ENCODE assay signal across 8 mouse cellular contexts in the genomic region with DNA sequence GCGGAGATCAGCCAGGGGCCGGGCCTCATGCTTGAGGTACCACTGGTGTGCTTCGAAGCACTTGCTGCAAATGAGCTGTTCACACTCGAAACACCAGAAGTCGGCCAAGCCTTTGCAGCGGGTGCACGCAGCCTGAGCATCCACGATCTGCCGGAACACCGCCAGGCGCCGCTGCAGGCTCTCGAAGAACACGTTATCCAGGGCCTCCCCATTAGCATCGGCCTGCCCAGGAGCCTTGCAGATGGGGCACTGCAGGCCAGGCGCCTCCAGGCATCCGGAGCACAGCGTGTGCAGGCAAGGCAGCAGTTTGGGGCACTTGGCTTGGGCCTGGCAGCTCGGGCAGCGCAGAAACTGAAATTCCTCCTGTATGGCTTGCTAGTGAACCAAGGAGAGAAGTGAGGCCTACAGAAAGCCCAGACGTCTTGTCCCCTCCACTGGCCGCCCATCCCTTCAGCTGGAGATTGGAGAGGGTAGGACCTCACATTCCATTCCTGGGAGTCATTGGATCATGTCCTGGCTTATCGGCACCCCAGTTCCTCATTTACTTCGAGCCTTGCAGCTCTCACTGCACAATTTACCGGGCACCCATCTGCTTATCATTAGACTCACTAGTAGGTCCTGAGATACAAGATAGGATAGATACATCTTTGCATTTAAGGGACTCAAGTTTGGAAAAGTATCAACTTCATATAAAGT. TPM values are rescaled to one million over a fixed set of nuclear protein-coding genes. Genes with fewer than 3 reads are reported as not detected.
DNase-seq lines count a peak whose midpoint lies in the region; ATAC-seq and TF ChIP-seq lines count a peak whose summit lies in the region.

No protein-coding gene starts in this region.

- peak overlapping the region; percentile 48 for H3K27ac ChIP-seq in embryonic facial prominence, embryonic 15.5 days (replicated peaks)
- H3K27ac ChIP-seq in kidney, embryonic 14.5 days (ENCODE audit: low read depth, low read length), result peak overlapping the region; percentile 84
- 0 out of 2 replicates have a peak overlapping the region, but pooled peaks have one; percentile 4 for H3K27ac ChIP-seq in limb, embryonic 14.5 days (replicated peaks; ENCODE audit: low read depth, low read length)
- no peak overlapping the region for H3K27ac ChIP-seq in midbrain, embryonic 16.5 days (ENCODE audit: low read length)

- no peaks in the 10 kb centered on the region for H3K9me3 ChIP-seq in embryonic facial prominence, embryonic 15.5 days (replicated peaks)
- H3K9me3 ChIP-seq in kidney, embryonic 14.5 days (ENCODE audit: control insufficient read depth, low read length), result no peaks in the 10 kb centered on the region
- no peaks in the 10 kb centered on the region for H3K9me3 ChIP-seq in limb, embryonic 14.5 days (ENCODE audit: control insufficient read depth, low read length)
- no peaks in the 10 kb centered on the region for H3K9me3 ChIP-seq in midbrain, embryonic 16.5 days (replicated peaks; ENCODE audit: control insufficient read depth, low read length, poor library complexity, severe bottlenecking)

- ATAC-seq in embryonic facial prominence, embryonic 15.5 days (ENCODE audit: insufficient number of reproducible peaks, low FRiP score, low TSS enrichment, low read depth), result no peak; the same call in 1 of the 2 replicates
- peak; percentile 73; the same call in 1 of the 2 replicates for ATAC-seq in kidney, embryonic 14.5 days (ENCODE audit: low FRiP score, low TSS enrichment)
- ATAC-seq in limb, embryonic 14.5 days (ENCODE audit: low FRiP score, low read depth), result peak; percentile 72
- ATAC-seq in midbrain, embryonic 16.5 days, result peak; percentile 62

- no peak for TF ChIP-seq POLR2A in limb, embryonic 14.5 days (IDR thresholded peaks at IDR 0.05; ENCODE audit: borderline replicate concordance, extremely low read depth, insufficient read depth, insufficient read length)

- H3K9ac ChIP-seq in embryonic facial prominence, embryonic 15.5 days, result peak overlapping the region; percentile 35; the same call in 1 of the 2 replicates
- peak overlapping the region; percentile 60 for H3K9ac ChIP-seq in kidney, embryonic 14.5 days (ENCODE audit: low read depth, low read length)
- H3K9ac ChIP-seq in limb, embryonic 14.5 days (ENCODE audit: low read depth, low read length, severe bottlenecking), result peak overlapping the region; percentile 54
- peak overlapping the region; percentile 65 for H3K9ac ChIP-seq in midbrain, embryonic 16.5 days (ENCODE audit: low read depth, low read length)

- peak overlapping the region; percentile 31 for H3K4me3 ChIP-seq in embryonic facial prominence, embryonic 15.5 days (replicated peaks)
- peak overlapping the region; percentile 24 for H3K4me3 ChIP-seq in kidney, embryonic 14.5 days (ENCODE audit: low read length)
- H3K4me3 ChIP-seq in limb, embryonic 14.5 days (replicated peaks; ENCODE audit: low read length), result peak overlapping the region; percentile 26
- no peak overlapping the region for H3K4me3 ChIP-seq in midbrain, embryonic 16.5 days (ENCODE audit: low read depth, low read length)

- peak overlapping the region; percentile 57 for H3K4me2 ChIP-seq in embryonic facial prominence, embryonic 15.5 days (replicated peaks)
- H3K4me2 ChIP-seq in kidney, embryonic 14.5 days (replicated peaks; ENCODE audit: low read depth, low read length), result peak overlapping the region; percentile 49
- H3K4me2 ChIP-seq in limb, embryonic 14.5 days (replicated peaks; ENCODE audit: low read depth, low read length, severe bottlenecking), result peak overlapping the region; percentile 49
- H3K4me2 ChIP-seq in midbrain, embryonic 16.5 days (ENCODE audit: low read length), result peak overlapping the region; percentile 36

- H3K27me3 ChIP-seq in embryonic facial prominence, embryonic 15.5 days, result no peaks in the 10 kb centered on the region
- no peaks in the 10 kb centered on the region for H3K27me3 ChIP-seq in kidney, embryonic 14.5 days (ENCODE audit: control insufficient read depth, insufficient read depth, low read length)
- H3K27me3 ChIP-seq in limb, embryonic 14.5 days (ENCODE audit: control insufficient read depth, insufficient read depth, low read length), result no peaks in the 10 kb centered on the region
- H3K27me3 ChIP-seq in midbrain, embryonic 16.5 days (ENCODE audit: control insufficient read depth, insufficient read depth, low read depth, low read length), result no peaks in the 10 kb centered on the region

- WGBS in embryonic facial prominence, embryonic 15.5 days, result 16% methylated on average over 25 of the region's 25 CpGs
- WGBS in kidney, embryonic 14.5 days, result 7% methylated on average over 25 of the region's 25 CpGs
- WGBS in limb, embryonic 14.5 days, result 7% methylated on average over 25 of the region's 25 CpGs
- WGBS in midbrain, embryonic 16.5 days, result 16% methylated on average over 25 of the region's 25 CpGs

- peaks cover 44% of the 10 kb centered on the region for H3K4me1 ChIP-seq in embryonic facial prominence, embryonic 15.5 days
- H3K4me1 ChIP-seq in kidney, embryonic 14.5 days (ENCODE audit: control insufficient read depth, insufficient read depth, low read length), result peaks cover 29% of the 10 kb centered on the region
- H3K4me1 ChIP-seq in limb, embryonic 14.5 days (ENCODE audit: control insufficient read depth, insufficient read depth, low read length), result peaks cover 30% of the 10 kb centered on the region
- peaks cover 12% of the 10 kb centered on the region; the same call in 1 of the 2 replicates for H3K4me1 ChIP-seq in midbrain, embryonic 16.5 days (ENCODE audit: control insufficient read depth, insufficient read depth, low read length)

- H3K36me3 ChIP-seq in embryonic facial prominence, embryonic 15.5 days, result 0 out of 2 replicates have a peak, but pooled peaks cover 6% of the 10 kb centered on the region
- peaks cover 11% of the 10 kb centered on the region; the same call in 1 of the 2 replicates for H3K36me3 ChIP-seq in kidney, embryonic 14.5 days (ENCODE audit: control insufficient read depth, insufficient read depth, low read length)
- H3K36me3 ChIP-seq in limb, embryonic 14.5 days (ENCODE audit: control insufficient read depth, insufficient read depth, low read length), result peaks cover 4% of the 10 kb centered on the region
- no peaks in the 10 kb centered on the region for H3K36me3 ChIP-seq in midbrain, embryonic 16.5 days (ENCODE audit: control insufficient read depth, insufficient read depth, low read length)

- DNase-seq in 3T3-L1 (ENCODE audit: low read depth, low spot score), result peak; percentile 93
- peak; percentile 39 to 62 for DNase-seq in adrenal gland, postnatal 4 days (ENCODE audit: low spot score in 2 of 2)
- peak; percentile 76 to 80 for DNase-seq in heart, adult 9 months (ENCODE audit: low spot score in 2 of 2)
- DNase-seq in limb, embryonic 14.5 days (ENCODE audit: low spot score), result peak; percentile 80
- DNase-seq in spleen, postnatal 14 days (ENCODE audit: low spot score in 2 of 2), result peak; percentile 80 to 85

RNA-seq across cellular contexts. Expression of a gene that starts 2.4 kb away (rescaled TPM):
- total RNA-seq in adrenal gland, postnatal 4 days (2021), result 10 to 100 TPM; 31.6 to 32.1 TPM
- polyA plus RNA-seq in embryonic facial prominence, embryonic 15.5 days (2015; fragmentation: Nextera tagmentation; extraction: Ambion mirVana), result 14.5 and 17.0 TPM in 2 replicates
- 13.5 and 25.0 TPM in 2 replicates for polyA plus RNA-seq in kidney, embryonic 14.5 days (2014; fragmentation: Nextera tagmentation; extraction: Ambion mirVana)
- 22.4 and 24.8 TPM in 2 replicates for polyA plus RNA-seq in limb, embryonic 14.5 days (2012; rRNA removed)
- 15.4 and 18.4 TPM in 2 replicates for polyA plus RNA-seq in limb, embryonic 14.5 days (2014; fragmentation: Nextera tagmentation; extraction: Ambion mirVana)
- polyA plus RNA-seq in midbrain, embryonic 16.5 days (2015; fragmentation: Nextera tagmentation; extraction: Ambion mirVana), result 3.5 and 3.9 TPM in 2 replicates

RNA-seq across cellular contexts. Expression of a gene that starts 5.8 kb away (rescaled TPM):
- 10 to 100 TPM; 29.9 to 30.8 TPM for total RNA-seq in adrenal gland, postnatal 4 days (2021)
- polyA plus RNA-seq in embryonic facial prominence, embryonic 15.5 days (2015; fragmentation: Nextera tagmentation; extraction: Ambion mirVana), result 35.9 and 42.8 TPM in 2 replicates
- 22.3 and 29.8 TPM in 2 replicates for polyA plus RNA-seq in kidney, embryonic 14.5 days (2014; fragmentation: Nextera tagmentation; extraction: Ambion mirVana)
- 47.2 and 57.5 TPM in 2 replicates for polyA plus RNA-seq in limb, embryonic 14.5 days (2012; rRNA removed)
- polyA plus RNA-seq in limb, embryonic 14.5 days (2014; fragmentation: Nextera tagmentation; extraction: Ambion mirVana), result 28.7 and 30.4 TPM in 2 replicates
- 134 and 144 TPM in 2 replicates for polyA plus RNA-seq in midbrain, embryonic 16.5 days (2015; fragmentation: Nextera tagmentation; extraction: Ambion mirVana)

RNA-seq across cellular contexts. Expression of a gene that starts 43.1 kb away (rescaled TPM):
- 10 to 100 TPM in 1 of 2 experiments, 1 to 10 TPM in 1; 8.2 to 10.3 TPM for total RNA-seq in adrenal gland, postnatal 4 days (2021)
- polyA plus RNA-seq in embryonic facial prominence, embryonic 15.5 days (2015; fragmentation: Nextera tagmentation; extraction: Ambion mirVana), result 0.80 and 0.81 TPM in 2 replicates
- 0.12 and 0.23 TPM in 2 replicates for polyA plus RNA-seq in kidney, embryonic 14.5 days (2014; fragmentation: Nextera tagmentation; extraction: Ambion mirVana)
- polyA plus RNA-seq in limb, embryonic 14.5 days (2012; rRNA removed), result 12.2 and 24.8 TPM in 2 replicates
- polyA plus RNA-seq in limb, embryonic 14.5 days (2014; fragmentation: Nextera tagmentation; extraction: Ambion mirVana), result 1.7 and 2.7 TPM in 2 replicates
- 38.0 and 42.3 TPM in 2 replicates for polyA plus RNA-seq in midbrain, embryonic 16.5 days (2015; fragmentation: Nextera tagmentation; extraction: Ambion mirVana)

RNA-seq across cellular contexts. Expression of a gene that starts 43.1 kb away (rescaled TPM):
- 10 to 100 TPM; 64.5 to 66.7 TPM for total RNA-seq in adrenal gland, postnatal 4 days (2021)
- 150 and 165 TPM in 2 replicates for polyA plus RNA-seq in embryonic facial prominence, embryonic 15.5 days (2015; fragmentation: Nextera tagmentation; extraction: Ambion mirVana)
- 47.4 and 48.6 TPM in 2 replicates for polyA plus RNA-seq in kidney, embryonic 14.5 days (2014; fragmentation: Nextera tagmentation; extraction: Ambion mirVana)
- polyA plus RNA-seq in limb, embryonic 14.5 days (2012; rRNA removed), result 493 and 711 TPM in 2 replicates
- polyA plus RNA-seq in limb, embryonic 14.5 days (2014; fragmentation: Nextera tagmentation; extraction: Ambion mirVana), result 143 and 153 TPM in 2 replicates
- 24.4 and 26.2 TPM in 2 replicates for polyA plus RNA-seq in midbrain, embryonic 16.5 days (2015; fragmentation: Nextera tagmentation; extraction: Ambion mirVana)
